Mouse (Mus musculus) ES-E14 (cell line): Measurements from ENCODE around the gene C530008M17Rik. TPM values are rescaled to one million over a fixed set of nuclear protein-coding genes. Genes with fewer than 3 reads are reported as not detected.

ENCODE experiments used
- DNase-seq: peaks from one replicate; pipeline ENCODE4 v3.0.0-alpha.2; 2013; ENCODE audit warnings: low read depth, low spot score
- H3K27ac ChIP-seq: 2 replicates; pipeline ENCODE4 v1.5.1; 2012; ENCODE audit warnings: low read depth, mild to moderate bottlenecking, low read length, moderate library complexity, mixed read lengths; ENCODE audit not compliant: poor library complexity, insufficient read depth, severe bottlenecking
- H3K36me3 ChIP-seq: 2 replicates; pipeline ENCODE4 v1.6.1; 2012; ENCODE audit warnings: mild to moderate bottlenecking, low read length, moderate library complexity, mixed read lengths; ENCODE audit not compliant: control insufficient read depth, poor library complexity, insufficient read depth, severe bottlenecking
- H3K4me1 ChIP-seq, 2 experiments: fragments of 150-350 bp in 1 of 2; sonication (generic) in 1 of 2; 2 replicates each; pipeline ENCODE4 v1.6.1; 2012; ENCODE audit warnings: low read length in 2 of 2, mild to moderate bottlenecking in 1 of 2, mixed read lengths in 1 of 2; ENCODE audit not compliant: control insufficient read depth in 2 of 2, insufficient read depth in 2 of 2, poor library complexity in 1 of 2
- H3K4me3 ChIP-seq, 2 experiments: fragments of 150-350 bp in 1 of 2; sonication (generic) in 1 of 2; 2 replicates each; pipeline ENCODE4 v1.5.1; 2012; ENCODE audit warnings: low read length in 2 of 2, low read depth in 1 of 2, mild to moderate bottlenecking in 1 of 2, mixed read lengths in 1 of 2; ENCODE audit not compliant: insufficient read depth in 1 of 2, poor library complexity in 1 of 2, severe bottlenecking in 1 of 2
- H3K9ac ChIP-seq: 2 replicates; pipeline ENCODE4 v1.6.1; 2012; ENCODE audit warnings: low read depth, mild to moderate bottlenecking, low read length, mixed read lengths; ENCODE audit not compliant: poor library complexity, insufficient read depth, severe bottlenecking
- H3K9me3 ChIP-seq: fragments of 150-350 bp; sonication (generic); 2 replicates; pipeline ENCODE4 v1.6.1; 2012; ENCODE audit warnings: low read depth, mild to moderate bottlenecking, low read length; ENCODE audit not compliant: control insufficient read depth, insufficient read depth
- CHD2 ChIP-seq: IDR thresholded peaks from 2 replicates; pipeline ENCODE4 v1.6.1; 2014; ENCODE audit warnings: mild to moderate bottlenecking, low read depth, low read length, inconsistent platforms
- HCFC1 ChIP-seq: IDR thresholded peaks from 2 replicates; pipeline ENCODE4 v1.6.1; 2012; ENCODE audit warnings: low read length, inconsistent platforms, borderline replicate concordance; ENCODE audit not compliant: insufficient read depth
- MAFK ChIP-seq: IDR thresholded peaks from 2 replicates; pipeline ENCODE4 v1.6.1; 2014; ENCODE audit warnings: mild to moderate bottlenecking, low read depth, low read length, inconsistent platforms; ENCODE audit not compliant: insufficient read depth
- ZC3H11A ChIP-seq: IDR thresholded peaks from 2 replicates; pipeline ENCODE4 v1.6.1; 2012; ENCODE audit warnings: low read depth, mild to moderate bottlenecking, inconsistent platforms, low read length, borderline replicate concordance
- ZNF384 ChIP-seq: IDR thresholded peaks from 2 replicates; pipeline ENCODE4 v1.6.1; 2012; ENCODE audit warnings: low read depth, low read length, inconsistent platforms
- in situ Hi-C, 2 experiments: fragments of 600-800 bp; cut with MboI; formaldehyde crosslinking; loops; one replicate each; pipeline ENCODE4 v1.15.1; 2025; ENCODE audit warnings: low sequenced_read_pairs in 2 of 2, inconsistent platforms in 1 of 2; ENCODE audit not compliant: unreplicated experiment in 2 of 2
- total RNA-seq: library from RNA; depleted of rRNA; stranded (reverse); fragments of 300-350 nt; gene quantifications from 2 replicates; pipeline ENCODE4 v1.2.3, GENCODE M21; 2012

The C530008M17Rik gene
- total RNA-seq, 1 experiment: 1.1 TPM

- H3K9me3 ChIP-seq: no peaks in the 10 kb centered on the region
- no peak for DNase-seq
- no peak overlapping the region for H3K9ac ChIP-seq
- H3K27ac ChIP-seq: no peak overlapping the region
- H3K4me3 ChIP-seq: no peak overlapping the region
- TF ChIP-seq MAFK (no peak), ZC3H11A (0 out of 2 replicates have a peak, but pooled peaks have one; percentile 0)
- no peaks in the 10 kb centered on the region for H3K36me3 ChIP-seq
- H3K4me1 ChIP-seq: peaks cover 0 to 2% of the 10 kb centered on the region in 2 experiments; a peak in 2 of 4 replicates
- in situ Hi-C loops: no loop called here
These were observed 158.7 kb downstream of the C530008M17Rik start for GRCm38 (mm10) chr5:76815035-76815434.

GRCm38 (mm10) chr5:76815786-76816455 is 159.6 kb downstream of the C530008M17Rik start:
- no peak overlapping the region for H3K4me3 ChIP-seq
- H3K9me3 ChIP-seq: no peaks in the 10 kb centered on the region
- TF ChIP-seq CHD2 (no peak), ZNF384 (no peak), ZC3H11A (no peak), HCFC1 (no peak), MAFK (no peak)
- no peaks in the 10 kb centered on the region for H3K36me3 ChIP-seq
- H3K27ac ChIP-seq: no peak overlapping the region
- no peak for DNase-seq
- H3K9ac ChIP-seq: no peak overlapping the region
- peaks cover 0 to 2% of the 10 kb centered on the region in 2 experiments; a peak in 2 of 4 replicates for H3K4me1 ChIP-seq
- in situ Hi-C loops: no loop called here

DNA sequence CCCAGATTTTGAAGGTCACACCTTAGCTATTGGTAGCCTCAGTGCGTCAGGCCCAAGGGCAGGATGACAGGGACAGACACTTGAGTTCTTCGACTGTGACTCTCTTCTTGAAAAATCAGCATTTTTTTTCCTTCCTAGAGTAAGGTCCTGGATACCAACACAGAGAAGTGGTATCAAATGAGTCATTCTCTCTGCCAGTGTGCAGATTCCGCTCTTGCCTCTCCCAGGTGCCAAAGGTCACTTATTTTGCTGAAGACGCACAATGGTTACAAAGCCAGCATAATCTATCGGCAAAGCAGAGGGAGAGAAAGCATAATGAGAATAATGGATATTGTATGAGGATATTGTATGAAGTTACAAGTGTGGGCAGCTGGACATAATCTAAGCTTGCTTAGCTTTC is 160.4 kb downstream of the C530008M17Rik start:
- Histone ChIP-seq H3K4me1 (peaks cover 0 to 2% of the 10 kb centered on the region in 2 experiments; a peak in 2 of 4 replicates), H3K27ac (no peak overlapping the region), H3K36me3 (no peaks in the 10 kb centered on the region), H3K4me3 (no peak overlapping the region), H3K9me3 (no peaks in the 10 kb centered on the region), H3K9ac (no peak overlapping the region)
- in situ Hi-C loops: no loop called here
- no peak for TF ChIP-seq HCFC1
- TF ChIP-seq ZC3H11A: no peak
- no peak for TF ChIP-seq ZNF384
- no peak for TF ChIP-seq MAFK
- DNase-seq: no peak

- H3K27ac ChIP-seq: no peak overlapping the region
- H3K4me1 ChIP-seq: peaks cover 0 to 2% of the 10 kb centered on the region in 2 experiments; a peak in 2 of 4 replicates
- no peaks in the 10 kb centered on the region for H3K9me3 ChIP-seq
- H3K4me3 ChIP-seq: peak overlapping the region in 1 of 2 experiments; percentile 7; a peak in 1 of 4 replicates
- DNase-seq: no peak
- in situ Hi-C loops: no loop called here
- no peak overlapping the region for H3K9ac ChIP-seq
- H3K36me3 ChIP-seq: no peaks in the 10 kb centered on the region
- no peak for TF ChIP-seq ZC3H11A
- TF ChIP-seq MAFK: no peak
- no peak for TF ChIP-seq CHD2
- TF ChIP-seq ZNF384: no peak
- no peak for TF ChIP-seq HCFC1
These were observed 161.4 kb downstream of the C530008M17Rik start for GRCm38 (mm10) chr5:76817678-76818077.
